ENCODE assay signal across 14 mouse cellular contexts in the genomic region with DNA sequence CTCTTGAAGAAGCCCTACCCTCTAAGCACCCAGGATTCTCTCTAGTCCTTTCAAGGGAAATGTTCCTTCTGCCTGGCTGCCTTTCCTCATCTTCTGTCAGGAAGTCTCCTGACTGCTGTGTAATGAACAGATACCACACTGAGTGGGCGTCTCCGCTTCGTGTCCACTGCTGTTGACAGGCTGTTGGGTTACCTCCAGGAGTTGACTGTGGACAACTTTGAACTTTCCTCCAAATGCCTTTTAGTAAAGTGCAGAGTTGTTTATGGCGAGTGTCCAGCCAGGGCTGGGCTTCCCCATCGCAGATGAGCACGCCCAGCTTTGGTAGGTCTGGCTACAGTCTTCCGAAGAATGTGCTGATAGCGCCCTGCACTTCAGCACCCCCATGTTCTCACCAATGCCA. TPM values are rescaled to one million over a fixed set of nuclear protein-coding genes. Genes with fewer than 3 reads are reported as not detected.
DNase-seq lines count a peak whose midpoint lies in the region; ATAC-seq lines count a peak whose summit lies in the region.
"Had no signal": no experiment of that assay in that cellular context is flagged by ENCODE, and none has a peak within 500 bp of the region (broad histone marks: within the 10 kb centered on the region; RNA-seq: fewer than 3 reads in every experiment).

No protein-coding gene starts in this region.

- H3K36me3 ChIP-seq in kidney, embryonic 14.5 days (ENCODE audit: control insufficient read depth, insufficient read depth, low read length) = no peaks in the 10 kb centered on the region
- no peaks in the 10 kb centered on the region for H3K36me3 ChIP-seq in heart, embryonic 15.5 days
- H3K36me3 ChIP-seq: forebrain, embryonic 10.5 days; liver, embryonic 13.5 days; midbrain, embryonic 10.5 days had no signal

- peak; percentile 12 for DNase-seq in kidney, adult 18-20 months
- peak; percentile 94 for DNase-seq in adipocyte (ENCODE audit: low spot score)
- DNase-seq in lung, postnatal 25 days (ENCODE audit: low spot score) = peak; percentile 27
- no peak for DNase-seq in ovary, postnatal 14 days (ENCODE audit: low spot score)
- DNase-seq: adrenal gland, postnatal 36 days; kidney, postnatal 25 days; liver, embryonic 13.5 days had no signal

- no peaks in the 10 kb centered on the region for H3K27me3 ChIP-seq in kidney, embryonic 14.5 days (ENCODE audit: control insufficient read depth, insufficient read depth, low read length)
- H3K27me3 ChIP-seq in heart, embryonic 15.5 days = peaks cover 33% of the 10 kb centered on the region
- H3K27me3 ChIP-seq: liver, embryonic 13.5 days had no signal

- no peaks in the 10 kb centered on the region for H3K4me1 ChIP-seq in kidney, embryonic 14.5 days (ENCODE audit: control insufficient read depth, insufficient read depth, low read length)
- peaks cover 29% of the 10 kb centered on the region for H3K4me1 ChIP-seq in heart, embryonic 15.5 days (replicated peaks)
- H3K4me1 ChIP-seq: forebrain, embryonic 10.5 days; liver, embryonic 13.5 days; midbrain, embryonic 10.5 days had no signal

- no peak overlapping the region for H3K4me3 ChIP-seq in kidney, embryonic 14.5 days (ENCODE audit: low read length)
- no peak overlapping the region for H3K4me3 ChIP-seq in heart, embryonic 15.5 days
- H3K4me3 ChIP-seq: forebrain, embryonic 10.5 days; liver, embryonic 13.5 days; midbrain, embryonic 10.5 days; myocyte had no signal

- no peak overlapping the region for H3K4me2 ChIP-seq in kidney, embryonic 14.5 days (replicated peaks; ENCODE audit: low read depth, low read length)
- H3K4me2 ChIP-seq in heart, embryonic 15.5 days = no peak overlapping the region
- H3K4me2 ChIP-seq: liver, embryonic 13.5 days had no signal

- H3K27ac ChIP-seq in kidney, embryonic 14.5 days (ENCODE audit: low read depth, low read length) = no peak overlapping the region
- H3K27ac ChIP-seq in heart, embryonic 15.5 days = peak overlapping the region; percentile 87
- H3K27ac ChIP-seq: forebrain, embryonic 10.5 days; liver, embryonic 13.5 days; midbrain, embryonic 10.5 days had no signal

- H3K9ac ChIP-seq in kidney, embryonic 14.5 days (ENCODE audit: low read depth, low read length) = no peak overlapping the region
- no peak overlapping the region for H3K9ac ChIP-seq in heart, embryonic 15.5 days
- H3K9ac ChIP-seq: liver, embryonic 13.5 days had no signal

- H3K9me3 ChIP-seq in kidney, embryonic 14.5 days (ENCODE audit: control insufficient read depth, low read length) = no peaks in the 10 kb centered on the region
- no peaks in the 10 kb centered on the region; the same call in 1 of the 2 replicates for H3K9me3 ChIP-seq in heart, embryonic 15.5 days (replicated peaks)
- H3K9me3 ChIP-seq: forebrain, embryonic 10.5 days; liver, embryonic 13.5 days; midbrain, embryonic 10.5 days had no signal

- 77% methylated on average over 8 of the region's 8 CpGs for WGBS in kidney, embryonic 14.5 days
- WGBS in heart, embryonic 15.5 days = 19% methylated on average over 8 of the region's 8 CpGs

- no peak for ATAC-seq in kidney, embryonic 14.5 days (ENCODE audit: low FRiP score, low TSS enrichment)
- peak; percentile 77 for ATAC-seq in heart, embryonic 15.5 days (replicated peaks; ENCODE audit: insufficient number of reproducible peaks, insufficient read depth, low FRiP score, low read depth)
- ATAC-seq in megakaryocyte progenitor cell, adult 5-6 weeks (replicated peaks; ENCODE audit: poor library complexity) = no peak
- ATAC-seq: CD4-positive, CD25-positive, alpha-beta regulatory T cell, adult 4 months had no signal

RNA-seq across cellular contexts. Expression of gene Dlgap4, which starts 13.0 kb away (rescaled TPM):
- 77.7 and 78.6 TPM in 2 replicates for polyA plus RNA-seq in kidney, embryonic 14.5 days (2014; fragmentation: Nextera tagmentation; extraction: Ambion mirVana)
- 45.4 and 52.2 TPM in 2 replicates for polyA plus RNA-seq in heart, embryonic 15.5 days (2015; fragmentation: Nextera tagmentation; extraction: Ambion mirVana)
- 17.5 and 18.1 TPM in 2 replicates for total RNA-seq in megakaryocyte progenitor cell, adult 5-6 weeks (2015)
- total RNA-seq in megakaryocyte progenitor cell, adult 5-6 weeks (2017) = 5.9 and 13.6 TPM in 2 replicates
